24 mouse cellular contexts compared by ENCODE assay signal in genomic region chr4:137579789-137580188, GRCm38 (mm10). TPM values are rescaled to one million over a fixed set of nuclear protein-coding genes. Genes with fewer than 3 reads are reported as not detected.
DNase-seq lines count a peak whose midpoint lies in the region; ATAC-seq lines count a peak whose summit lies in the region.
"Had no signal": no experiment of that assay in that cellular context is flagged by ENCODE, and none has a peak within 500 bp of the region (broad histone marks: within the 10 kb centered on the region; RNA-seq: fewer than 3 reads in every experiment).

No protein-coding gene starts in this region.

- no peak overlapping the region for H3K4me3 ChIP-seq in heart, embryonic 12.5 days
- no peak overlapping the region for H3K4me3 ChIP-seq in stomach, embryonic 16.5 days (replicated peaks; ENCODE audit: low read length)
- H3K4me3 ChIP-seq: intestine, embryonic 15.5 days; left cerebral cortex, adult 2 months; liver, embryonic 13.5 days; midbrain, embryonic 10.5 days had no signal

- H3K27me3 ChIP-seq in heart, embryonic 12.5 days (replicated peaks), result peaks cover 22% of the 10 kb centered on the region
- H3K27me3 ChIP-seq in stomach, embryonic 16.5 days (ENCODE audit: control insufficient read depth, insufficient read depth, low read length), result no peaks in the 10 kb centered on the region
- H3K27me3 ChIP-seq: Patski had no signal

- H3K4me2 ChIP-seq in heart, embryonic 12.5 days, result no peak overlapping the region
- no peak overlapping the region for H3K4me2 ChIP-seq in stomach, embryonic 16.5 days (ENCODE audit: low read depth, low read length)
- H3K4me2 ChIP-seq: intestine, embryonic 15.5 days; liver, embryonic 13.5 days had no signal

- no peak for ATAC-seq in heart, embryonic 12.5 days (ENCODE audit: insufficient number of reproducible peaks, low FRiP score)
- no peak; the same call in 1 of the 2 replicates for ATAC-seq in stomach, embryonic 16.5 days (ENCODE audit: insufficient read depth, low FRiP score)
- ATAC-seq: forebrain, embryonic 14.5 days; hindbrain, embryonic 16.5 days; intestine, embryonic 15.5 days; Patski had no signal

- 0 out of 2 replicates have a peak, but pooled peaks cover 5% of the 10 kb centered on the region for H3K4me1 ChIP-seq in heart, embryonic 12.5 days (replicated peaks)
- H3K4me1 ChIP-seq in stomach, embryonic 16.5 days (ENCODE audit: control insufficient read depth, insufficient read depth, low read length), result 0 out of 2 replicates have a peak, but pooled peaks cover 3% of the 10 kb centered on the region

- DNase-seq in heart, adult 9 months (ENCODE audit: low spot score in 2 of 2), result peak; percentile 57 to 66
- DNase-seq in kidney, postnatal 14 days, result peak; percentile 45
- no peak for DNase-seq in kidney, postnatal 10 days
- peak; percentile 61 for DNase-seq in testis, postnatal 14 days (ENCODE audit: low spot score)
- no peak for DNase-seq in testis, postnatal 10 days (ENCODE audit: low spot score)
- no peak for DNase-seq in spleen, adult 18-20 months
- DNase-seq: adrenal gland, postnatal 36 days; cerebellum, adult 9-10 months; liver, embryonic 13.5 days; right cerebral cortex, postnatal 4 days; thymus, postnatal 25 days had no signal

- no peaks in the 10 kb centered on the region for H3K36me3 ChIP-seq in heart, embryonic 12.5 days
- H3K36me3 ChIP-seq in stomach, embryonic 16.5 days (ENCODE audit: control insufficient read depth, insufficient read depth, low read length), result no peaks in the 10 kb centered on the region
- H3K36me3 ChIP-seq: intestine, embryonic 15.5 days; liver, embryonic 13.5 days; midbrain, embryonic 10.5 days had no signal

- whole genome bisulfite sequencing in heart, embryonic 12.5 days, result 32% methylated on average over 4 of the region's 4 CpGs
- 37% methylated on average over 4 of the region's 4 CpGs for WGBS in stomach, embryonic 16.5 days

- no peak overlapping the region for H3K9ac ChIP-seq in heart, embryonic 12.5 days
- H3K9ac ChIP-seq in stomach, embryonic 16.5 days (ENCODE audit: low read length), result no peak overlapping the region
- H3K9ac ChIP-seq: intestine, embryonic 15.5 days; liver, embryonic 13.5 days had no signal

- H3K9me3 ChIP-seq in heart, embryonic 12.5 days (replicated peaks), result no peaks in the 10 kb centered on the region
- H3K9me3 ChIP-seq in stomach, embryonic 16.5 days (replicated peaks; ENCODE audit: control insufficient read depth, low read length), result no peaks in the 10 kb centered on the region
- H3K9me3 ChIP-seq: intestine, embryonic 15.5 days; liver, embryonic 13.5 days; midbrain, embryonic 10.5 days had no signal

- H3K27ac ChIP-seq in heart, embryonic 12.5 days (ENCODE audit: poor library complexity, severe bottlenecking), result no peak overlapping the region
- 0 out of 2 replicates have a peak overlapping the region, but pooled peaks have one; percentile 43 for H3K27ac ChIP-seq in stomach, embryonic 16.5 days (ENCODE audit: low read length)
- H3K27ac ChIP-seq: intestine, embryonic 15.5 days; left cerebral cortex, adult 2 months; liver, embryonic 13.5 days; macrophage; midbrain, embryonic 10.5 days had no signal

RNA-seq across cellular contexts. Expression of gene Ldlrad2, which starts 5.4 kb away (rescaled TPM):
- polyA plus RNA-seq in heart, embryonic 12.5 days (2016; fragmentation: Nextera tagmentation; extraction: Ambion mirVana), result not detected in 2 replicates
- polyA plus RNA-seq in stomach, embryonic 16.5 days (2015; fragmentation: Nextera tagmentation; extraction: Ambion mirVana), result not detected in 2 replicates
- polyA plus RNA-seq: forebrain, embryonic 14.5 days; gonadal fat pad, adult 2 months; heart, embryonic 14.5 days; intestine, embryonic 15.5 days; limb, embryonic 14.5 days; liver, embryonic 13.5 days; macrophage; midbrain, embryonic 10.5 days; neural tube, embryonic 14.5 days; Patski had no signal

RNA-seq across cellular contexts. Expression of gene Usp48, which starts 13.8 kb away (rescaled TPM):
- 44.2 and 45.8 TPM in 2 replicates for polyA plus RNA-seq in heart, embryonic 12.5 days (2016; fragmentation: Nextera tagmentation; extraction: Ambion mirVana)
- 55.8 and 58.3 TPM in 2 replicates for polyA plus RNA-seq in stomach, embryonic 16.5 days (2015; fragmentation: Nextera tagmentation; extraction: Ambion mirVana)

Comparison
In these comparisons a context has a peak if more than half of its experiments do, and no peak if none do; other contexts are left out.
1. DNase-seq: peak in heart, adult 9 months (2 of 2), kidney, postnatal 14 days (single experiment) and testis, postnatal 14 days (single experiment); none in kidney, postnatal 10 days (single experiment), testis, postnatal 10 days (single experiment) and spleen, adult 18-20 months (0 of 2).